Mouse (Mus musculus) mesoderm, embryonic 11.5 days (tissue): ENCODE results near the gene Nupl2.

Experiments
- DNase-seq: peaks from one replicate; pipeline ENCODE4 v3.0.0-alpha.2; 2012; ENCODE audit warnings: low read depth, low spot score

Gene Nupl2

GRCm38 (mm10) chr5:24164789-24165445 is at the start of gene Nupl2:
Gene Nupl2 (plus strand): TSS chr5:24164963.
- peak; percentile 96 for DNase-seq

GRCm38 (mm10) chr5:24122221-24122620 is 42.5 kb upstream of the Nupl2 start:
- no peak for DNase-seq

- peak; percentile 30 for DNase-seq
These were observed 40.6 kb upstream of the Nupl2 start for GRCm38 (mm10) chr5:24124175-24124574.

- DNase-seq = no peak
These were observed 40.0 kb upstream of the Nupl2 start for GRCm38 (mm10) chr5:24124579-24125276.

- DNase-seq = no peak
These were observed 38.7 kb upstream of the Nupl2 start for GRCm38 (mm10) chr5:24125910-24126636.

- no peak for DNase-seq
These were observed 37.8 kb upstream of the Nupl2 start for GRCm38 (mm10) chr5:24126967-24127366.

- no peak for DNase-seq
These were observed 17.8 kb upstream of the Nupl2 start for GRCm38 (mm10) chr5:24146964-24147363.

GRCm38 (mm10) chr5:24152199-24152598 is 12.6 kb upstream of the Nupl2 start:
- DNase-seq = no peak

- DNase-seq = no peak
These were observed 8.0 kb upstream of the Nupl2 start for GRCm38 (mm10) chr5:24156774-24157173.

GRCm38 (mm10) chr5:24167263-24167662 is 2.5 kb downstream of the Nupl2 start:
- DNase-seq = peak; percentile 8

- DNase-seq = no peak
These were observed 5.1 kb downstream of the Nupl2 start for GRCm38 (mm10) chr5:24169881-24170280.

GRCm38 (mm10) chr5:24172092-24172491 is 7.3 kb downstream of the Nupl2 start:
- DNase-seq = no peak

- no peak for DNase-seq
These were observed 16.9 kb downstream of the Nupl2 start for GRCm38 (mm10) chr5:24181514-24182295.

GRCm38 (mm10) chr5:24182296-24182734 is 17.6 kb downstream of the Nupl2 start:
- DNase-seq = no peak

- DNase-seq = no peak
These were observed 18.3 kb downstream of the Nupl2 start for GRCm38 (mm10) chr5:24183096-24183495.

GRCm38 (mm10) chr5:24184011-24184410 is 19.2 kb downstream of the Nupl2 start:
- DNase-seq = no peak

- DNase-seq = no peak
These were observed 23.7 kb downstream of the Nupl2 start for GRCm38 (mm10) chr5:24188476-24188875.

GRCm38 (mm10) chr5:24191821-24192220 is 27.1 kb downstream of the Nupl2 start:
- no peak for DNase-seq

GRCm38 (mm10) chr5:24201006-24201405 is 36.2 kb downstream of the Nupl2 start:
- no peak for DNase-seq

GRCm38 (mm10) chr5:24202492-24202891 is 37.7 kb downstream of the Nupl2 start:
- DNase-seq = no peak

GRCm38 (mm10) chr5:24203266-24203665 is 38.5 kb downstream of the Nupl2 start:
- DNase-seq = no peak

GRCm38 (mm10) chr5:24207965-24208364 is 43.2 kb downstream of the Nupl2 start:
- DNase-seq = no peak
